Mouse (Mus musculus): ENCODE results near the gene Tstd2. TPM values are rescaled to one million over a fixed set of nuclear protein-coding genes. Genes with fewer than 3 reads are reported as not detected.

Tstd2 gene
- total RNA-seq, 1 experiment from 2014 or later = 28.3 TPM

DNA sequence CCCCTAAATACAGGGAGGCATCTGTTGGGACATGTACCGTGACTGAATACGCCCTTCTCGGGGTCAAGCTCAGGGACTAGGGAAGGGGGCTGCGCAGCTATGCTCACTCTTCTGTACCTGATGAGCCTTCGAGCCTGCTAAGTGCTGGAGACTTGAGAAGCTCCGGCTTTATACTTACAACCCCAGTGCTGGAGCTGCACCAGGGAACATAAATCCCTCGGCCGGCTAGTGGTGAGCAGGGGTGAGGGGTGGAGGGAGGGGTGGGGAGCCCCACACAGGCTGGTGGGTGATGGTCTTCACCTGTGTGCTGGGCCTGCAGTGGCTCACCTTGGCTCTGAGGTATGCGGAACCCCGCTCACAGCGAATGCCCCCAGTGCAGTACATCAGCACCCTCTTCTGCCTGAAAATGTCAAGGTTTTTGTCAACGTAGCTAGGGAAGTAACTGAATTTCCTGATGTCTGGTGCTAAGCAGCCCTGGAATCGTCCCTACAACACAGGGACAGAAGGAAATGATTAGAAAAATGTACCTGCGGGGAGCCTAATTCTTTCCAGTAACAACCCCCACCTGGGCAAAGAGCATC lies 18.9 kb downstream of the Tstd2 start:
- peak; percentile 45 for DNase-seq

DNA sequence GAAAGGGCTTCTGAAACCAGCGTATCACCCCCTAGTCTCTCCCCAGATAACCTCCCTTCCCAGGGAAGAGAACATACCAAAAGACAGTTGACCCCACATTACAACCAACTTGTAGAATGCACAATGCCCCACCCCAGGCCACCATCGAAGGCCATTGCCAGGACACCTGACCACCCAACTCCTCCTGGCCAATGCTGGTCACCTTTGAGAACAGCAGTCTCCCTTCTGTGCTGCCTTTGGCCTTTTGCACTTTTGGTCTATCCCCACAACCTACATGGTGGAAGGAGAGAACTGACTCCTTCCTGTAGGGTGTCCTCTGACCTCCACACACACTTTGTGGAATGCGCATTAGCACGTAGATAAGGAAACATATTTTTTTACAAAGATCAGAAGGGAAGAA lies 21.0 kb downstream of the Tstd2 start:
- no peak for DNase-seq

DNA sequence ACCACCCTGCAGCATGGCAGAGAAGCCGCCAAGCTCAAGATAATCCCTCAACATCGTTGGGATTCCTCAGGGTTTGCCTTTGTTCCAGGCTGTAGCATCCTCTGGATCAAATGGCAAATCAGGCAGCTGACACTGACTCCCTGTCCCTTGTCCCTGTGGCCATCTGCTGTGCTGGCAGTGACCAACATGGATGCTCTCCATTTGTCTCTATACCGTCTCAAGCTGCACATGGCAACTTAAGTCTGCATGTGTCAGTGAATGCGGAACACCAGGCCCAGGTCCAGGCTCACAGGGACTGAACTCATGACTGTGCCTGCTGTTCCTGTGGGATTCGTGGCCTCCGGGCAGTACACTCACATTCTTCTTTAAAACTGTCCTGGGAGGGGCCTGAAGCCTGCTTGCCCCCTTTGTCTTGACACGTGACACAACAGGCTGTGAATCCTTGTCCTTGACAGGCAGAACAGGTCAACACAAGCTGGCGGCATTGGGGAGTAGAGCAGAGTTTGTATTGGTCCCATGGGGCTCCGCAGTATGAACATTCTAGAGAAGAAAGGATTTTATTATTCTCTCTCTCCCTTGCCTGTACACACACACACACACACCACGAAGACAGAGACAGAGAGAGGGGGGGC lies 21.8 kb downstream of the Tstd2 start:
- DNase-seq = peak; percentile 54

DNA sequence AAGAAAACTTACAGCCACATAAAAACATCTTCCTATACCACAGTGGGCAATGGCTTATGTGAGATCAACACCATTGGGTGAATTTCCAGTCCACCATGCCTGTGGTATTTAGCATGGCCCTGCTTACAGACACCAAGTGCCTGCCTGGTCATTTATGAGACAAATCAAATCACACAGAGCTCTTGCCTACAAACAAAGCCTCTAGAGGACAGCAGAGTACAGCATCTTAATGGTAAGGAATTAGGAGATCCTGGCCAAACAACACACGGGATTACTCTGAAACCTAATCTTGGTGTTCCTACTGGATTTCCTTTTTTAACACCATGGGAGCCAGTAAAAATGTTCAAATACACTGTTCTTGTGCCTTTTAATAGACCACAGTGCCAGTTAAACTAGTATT lies 23.2 kb downstream of the Tstd2 start:
- no peak for DNase-seq

DNA sequence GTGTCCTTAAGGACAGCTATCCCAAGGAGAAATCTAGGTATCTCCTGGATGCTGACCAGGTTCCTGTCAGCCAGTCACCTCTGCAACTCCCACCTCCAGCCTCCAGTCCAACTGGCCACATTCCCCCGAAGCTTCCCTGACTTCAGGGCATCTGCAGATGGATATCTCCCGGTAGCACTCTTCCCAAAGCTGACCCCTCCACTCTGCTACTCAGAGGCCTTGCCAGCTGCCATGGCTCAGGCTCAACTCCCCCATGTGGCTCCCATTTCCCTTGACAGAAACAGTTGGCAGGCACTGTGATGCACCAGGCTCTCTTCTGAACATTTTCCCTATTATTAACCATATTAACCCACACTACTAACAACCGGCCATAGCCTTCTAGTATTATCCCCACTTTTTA lies 27.1 kb downstream of the Tstd2 start:
- DNase-seq = no peak

DNA sequence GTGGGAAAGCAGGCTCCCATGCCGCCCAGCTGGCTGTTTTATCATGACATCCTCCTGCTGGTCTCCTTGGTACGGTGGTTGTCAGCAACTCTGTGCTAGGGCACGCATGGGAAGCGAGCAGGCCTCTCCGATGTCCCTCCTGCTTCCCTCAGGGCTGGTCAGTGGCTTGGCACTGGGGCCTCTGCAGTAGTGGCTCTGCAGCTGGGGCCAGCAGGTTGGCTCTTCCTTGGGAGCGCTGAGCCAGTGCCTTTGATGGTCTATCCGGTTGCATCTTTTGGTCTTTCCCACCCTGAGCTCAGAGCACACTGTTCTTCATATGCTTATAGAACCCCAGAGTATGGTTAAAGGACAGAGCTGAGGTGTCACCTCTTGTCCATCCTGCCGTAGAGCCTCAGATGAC lies 28.4 kb downstream of the Tstd2 start:
- DNase-seq = no peak

DNA sequence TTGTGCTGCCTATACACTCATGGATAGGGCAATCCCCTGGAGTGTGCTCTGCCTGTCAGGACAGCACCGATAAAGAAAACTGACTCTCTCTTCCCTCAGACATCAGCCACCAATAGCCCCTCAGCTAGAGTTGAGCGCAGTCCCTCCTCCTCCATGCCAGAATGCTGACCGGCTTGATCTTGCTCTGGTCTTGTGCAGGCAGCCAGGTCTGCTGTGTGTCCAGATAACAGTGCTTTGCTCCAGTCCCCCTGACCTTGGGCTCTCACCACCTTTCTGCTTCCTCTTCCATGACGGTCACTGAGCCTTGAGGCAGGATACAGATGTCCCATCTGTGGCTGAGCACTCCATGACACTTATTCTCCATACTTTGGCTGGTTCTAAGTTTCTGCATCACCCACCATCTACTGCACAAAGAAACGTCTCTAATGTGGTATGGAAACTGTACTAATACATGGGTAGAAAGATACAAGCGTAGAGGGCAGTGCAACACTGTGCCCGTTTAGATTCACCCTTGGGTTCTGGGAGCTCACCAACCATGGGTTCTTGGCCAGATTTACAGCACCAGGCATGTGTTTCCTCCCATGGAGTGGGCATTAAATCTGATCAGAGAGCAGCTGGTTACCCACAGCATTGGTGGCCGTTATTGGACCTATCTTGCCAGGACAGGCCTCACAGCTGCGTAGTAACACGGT lies 36.3 kb downstream of the Tstd2 start:
- no peak for DNase-seq

DNA sequence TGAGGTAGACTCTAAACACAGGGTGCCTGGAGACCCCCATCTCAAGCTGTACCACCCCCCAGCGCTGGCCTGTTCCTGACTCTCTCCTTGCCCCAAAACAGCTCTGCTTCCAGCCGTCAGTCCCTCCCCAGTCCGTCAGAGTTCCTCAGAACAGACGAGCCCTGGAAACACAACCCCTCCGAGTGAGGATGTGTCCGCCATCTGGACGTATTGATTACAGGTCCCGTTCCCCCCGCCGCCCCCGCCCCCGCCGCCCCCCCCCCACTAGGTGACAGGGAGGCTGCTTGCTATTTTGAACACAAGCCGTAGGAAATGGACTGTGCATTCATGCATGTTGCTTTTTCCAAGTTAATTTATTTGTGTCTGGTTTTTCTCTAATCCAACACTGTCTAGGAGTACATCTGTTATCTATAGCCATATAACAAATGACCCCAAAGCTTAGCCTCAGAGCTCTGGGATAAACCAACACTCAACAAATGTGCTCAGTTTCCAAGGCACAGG lies 37.2 kb downstream of the Tstd2 start:
- no peak for DNase-seq

DNA sequence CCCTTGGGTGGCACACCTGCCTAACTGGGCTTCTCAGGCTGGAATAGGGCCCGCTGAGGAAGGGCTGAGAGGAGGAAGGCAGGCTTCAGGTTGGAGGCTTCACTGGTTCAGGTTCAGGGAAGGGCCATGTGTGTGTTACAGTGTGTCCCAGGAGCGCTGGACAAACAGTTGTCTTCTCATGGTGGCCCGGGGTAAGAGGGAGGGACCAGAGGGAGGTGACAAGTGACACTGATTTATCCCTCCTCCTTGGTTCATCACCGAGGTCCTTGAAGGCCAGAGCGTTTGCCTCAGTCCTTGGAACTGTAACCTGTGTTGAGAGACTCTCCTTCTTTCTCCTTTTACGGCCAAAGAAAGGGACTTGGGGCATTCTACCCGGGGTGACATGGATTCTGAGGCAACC lies 38.0 kb downstream of the Tstd2 start:
- no peak for DNase-seq

DNA sequence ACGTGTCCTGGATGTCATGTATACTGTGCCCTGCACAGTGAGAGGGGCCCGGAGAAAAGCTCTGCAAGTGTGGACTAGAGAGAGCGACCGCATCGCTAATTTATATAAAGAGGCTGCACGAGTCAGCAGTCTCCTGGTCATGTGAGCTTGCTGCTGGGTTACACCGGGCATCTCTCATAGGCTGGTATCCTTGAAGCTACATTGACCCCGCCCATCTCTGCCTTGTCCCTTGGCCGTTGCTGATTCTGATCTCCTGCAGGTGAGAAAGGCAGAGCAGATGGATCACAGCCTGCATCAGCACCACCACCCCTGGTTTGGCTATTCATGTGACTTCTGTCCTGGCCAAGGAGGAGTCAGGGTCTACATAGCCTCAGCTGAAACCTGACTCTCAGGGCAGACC lies 39.4 kb downstream of the Tstd2 start:
- peak; percentile 36 for DNase-seq

DNA sequence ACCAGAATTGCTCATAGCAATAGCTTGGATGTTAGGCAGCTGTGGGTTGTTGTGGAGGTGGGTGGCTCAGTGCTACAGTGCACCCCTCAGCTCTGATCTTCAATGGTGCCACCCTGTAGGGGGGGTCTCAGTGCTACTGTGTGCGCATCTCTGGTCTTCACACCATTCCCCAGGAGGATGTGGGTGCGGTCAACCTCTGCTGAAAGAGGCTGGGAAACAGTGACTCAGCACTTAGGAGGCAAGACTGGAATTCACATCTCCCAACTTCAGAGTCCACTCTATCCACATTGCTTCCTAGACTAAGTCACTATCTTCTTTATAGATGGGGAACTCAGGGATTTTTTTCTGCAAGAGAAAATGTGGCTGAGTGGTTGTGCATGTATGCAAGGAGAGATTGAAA lies 40.9 kb downstream of the Tstd2 start:
- no peak for DNase-seq

DNA sequence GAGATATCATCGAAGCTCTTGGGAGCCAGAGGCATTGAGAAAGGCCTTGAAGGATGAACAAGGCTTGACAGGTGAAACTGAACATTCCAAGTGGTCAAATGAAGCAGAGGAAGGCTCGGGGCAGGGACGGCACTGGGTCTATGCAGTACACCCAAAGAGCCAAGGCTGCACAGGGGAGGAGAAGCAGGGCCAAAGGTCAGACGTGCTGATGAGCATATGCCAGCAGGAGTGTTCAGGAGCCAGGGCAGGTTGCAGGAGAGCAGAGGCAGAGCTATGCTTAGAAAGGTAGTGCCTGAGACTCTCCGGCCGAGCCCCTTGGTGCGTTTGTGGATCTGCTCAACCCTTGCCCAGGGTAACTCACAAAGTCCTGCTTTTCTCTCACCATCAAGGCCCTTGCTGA lies 41.9 kb downstream of the Tstd2 start:
- no peak for DNase-seq

DNA sequence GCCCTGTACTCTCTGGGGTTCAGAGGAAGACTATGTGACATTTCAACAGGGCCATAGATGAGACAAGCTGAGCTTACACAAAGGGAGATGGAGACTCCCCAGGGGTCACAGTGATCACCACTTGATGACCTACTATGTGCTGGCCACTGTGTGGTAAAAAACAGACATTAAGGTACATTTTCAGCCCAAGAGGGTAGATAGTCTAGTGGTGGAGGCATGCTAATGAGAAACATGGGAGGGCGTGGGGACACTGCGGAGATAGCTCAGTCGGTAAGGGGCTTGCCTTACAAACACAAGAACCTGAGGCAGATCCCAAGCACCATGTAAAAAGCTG lies 42.7 kb downstream of the Tstd2 start:
- no peak for DNase-seq

DNA sequence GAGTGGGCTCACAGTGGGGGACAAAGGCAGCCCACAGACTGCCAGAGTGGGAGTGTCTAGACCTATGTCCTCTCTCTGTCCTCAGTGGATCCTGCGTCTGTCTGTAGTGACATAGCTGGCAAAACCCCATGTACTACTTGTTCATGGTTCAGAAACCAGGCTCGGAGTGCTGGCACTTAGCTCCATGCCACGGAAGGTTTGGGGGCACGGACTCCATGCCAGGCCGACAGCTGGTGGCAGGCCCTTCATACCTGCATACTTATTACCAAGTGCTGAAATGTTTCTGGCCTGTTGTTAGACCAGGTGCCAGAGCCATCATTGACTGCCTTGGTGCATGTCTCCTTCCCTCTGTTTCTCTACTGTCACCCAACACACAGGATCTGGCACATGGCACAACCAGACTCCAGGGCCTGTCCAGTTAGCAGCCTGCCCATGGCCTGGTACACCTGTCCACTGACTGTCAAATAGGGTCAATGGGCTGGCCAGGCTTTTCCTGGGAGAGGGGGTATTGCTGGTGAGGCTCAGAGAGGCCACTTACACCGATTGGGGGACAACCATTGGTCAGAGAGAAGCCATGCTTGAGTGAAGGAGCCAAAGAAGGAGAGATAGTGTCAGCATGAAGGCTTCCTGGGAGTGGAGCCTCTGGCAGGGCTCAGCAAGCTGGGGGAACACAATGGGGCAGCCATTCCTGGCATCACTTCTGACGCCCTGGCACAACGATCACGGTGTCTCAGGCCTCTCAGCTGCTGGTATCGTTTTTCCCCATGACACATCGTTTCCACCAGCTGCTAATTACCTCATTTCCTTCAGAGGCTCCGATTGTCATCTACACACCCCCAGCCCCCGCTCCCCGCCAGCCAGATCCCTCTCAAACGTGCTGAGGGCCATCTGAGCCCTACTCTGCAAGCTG lies 43.3 kb downstream of the Tstd2 start:
- DNase-seq = no peak

DNA sequence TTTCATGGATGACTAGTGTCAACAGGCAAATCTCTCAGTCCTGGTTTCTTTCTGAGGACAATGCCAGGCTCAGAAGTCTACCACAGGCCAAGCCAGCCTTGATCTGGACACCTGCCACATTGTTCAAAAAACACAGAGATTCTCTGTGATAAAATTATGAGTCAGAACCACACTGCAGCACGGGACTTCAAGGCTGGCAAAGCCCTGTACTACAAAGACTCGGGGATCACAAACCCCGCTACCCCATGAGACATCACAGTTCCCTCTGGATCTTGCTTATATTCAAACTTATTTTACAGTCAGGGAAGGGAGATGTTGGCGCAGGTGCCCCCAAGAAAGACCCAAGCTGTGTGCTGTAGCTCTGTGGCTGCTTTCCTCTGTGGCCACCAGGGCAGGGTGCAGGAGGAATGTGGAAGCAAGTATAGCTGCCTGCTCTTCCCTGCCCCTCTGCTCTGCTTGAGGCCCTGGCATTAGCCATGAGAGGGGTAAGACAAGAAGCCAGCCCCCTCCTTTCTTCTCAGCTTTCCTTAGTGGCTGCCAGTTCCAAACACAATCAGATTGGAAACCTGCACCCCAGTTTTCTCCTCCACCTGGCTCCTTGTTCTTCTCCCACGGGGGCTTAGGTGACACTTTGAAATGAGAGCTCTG lies 45.9 kb downstream of the Tstd2 start:
- DNase-seq = peak; percentile 83

DNA sequence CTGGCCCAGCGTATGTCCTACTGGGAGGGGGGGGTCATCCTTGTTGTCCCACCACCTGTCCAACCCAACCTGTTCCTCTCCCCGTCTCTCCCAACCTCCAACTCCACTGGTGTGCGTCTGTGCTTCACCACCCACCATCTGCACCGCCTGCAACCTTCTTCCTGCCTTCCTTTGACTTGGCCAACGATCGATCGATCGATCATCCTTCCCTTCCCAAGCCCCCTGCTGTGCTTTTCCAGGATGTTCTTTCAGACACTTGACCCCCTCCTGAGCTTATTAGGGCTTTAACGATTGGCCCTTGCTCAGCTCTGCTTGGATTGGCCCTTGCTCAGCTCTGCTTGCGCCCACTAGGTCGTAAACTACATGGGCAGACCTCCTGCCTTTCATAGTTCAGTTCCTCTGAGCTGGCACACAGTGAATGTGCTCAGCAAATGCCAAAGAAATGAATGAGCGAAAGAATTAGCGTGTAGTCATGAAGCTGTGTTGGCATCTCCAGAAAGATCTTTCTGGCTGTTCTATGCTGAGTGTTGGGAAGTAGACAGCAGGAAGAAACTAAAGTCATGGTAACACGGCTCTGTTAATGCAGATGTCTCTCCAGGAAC lies 48.9 kb downstream of the Tstd2 start:
- no peak for DNase-seq

DNA sequence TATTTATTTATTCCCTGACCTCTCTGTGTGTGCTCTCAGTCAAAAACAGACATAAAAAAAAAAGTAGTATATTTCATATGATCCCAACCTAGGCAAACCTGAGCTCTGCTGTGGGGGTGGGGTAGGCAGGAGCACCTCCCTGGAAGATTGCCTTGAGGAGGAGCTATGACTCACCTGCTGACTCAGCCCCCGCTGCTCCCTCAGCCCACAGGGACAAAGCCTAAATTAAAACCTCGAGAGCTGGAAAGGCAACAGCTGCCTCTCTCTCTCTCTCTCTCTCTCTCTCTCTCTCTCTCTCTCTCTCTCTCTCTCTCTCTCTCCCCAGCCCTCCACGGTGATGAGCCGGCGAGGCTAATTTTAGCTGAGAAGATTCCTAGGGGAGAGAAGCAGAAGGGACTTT lies 50.6 kb downstream of the Tstd2 start:
- peak; percentile 83 for DNase-seq

DNA sequence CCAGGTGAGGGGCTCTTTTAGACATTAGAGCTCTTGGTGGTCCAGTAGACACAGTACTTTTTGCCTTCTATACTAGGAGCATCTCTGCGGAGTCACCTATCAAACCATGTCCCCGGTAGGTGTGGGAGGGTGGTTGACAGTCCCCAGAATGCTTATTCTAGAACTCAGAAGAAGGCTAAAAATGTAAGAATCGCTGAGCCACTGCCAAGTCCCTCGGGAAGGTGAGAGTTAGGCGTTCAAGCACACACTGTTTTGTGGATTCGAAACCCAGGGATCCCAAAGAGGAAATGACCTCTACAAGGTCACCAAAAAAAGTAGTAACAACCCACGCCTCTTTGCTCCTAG lies 51.1 kb downstream of the Tstd2 start:
- no peak for DNase-seq

DNA sequence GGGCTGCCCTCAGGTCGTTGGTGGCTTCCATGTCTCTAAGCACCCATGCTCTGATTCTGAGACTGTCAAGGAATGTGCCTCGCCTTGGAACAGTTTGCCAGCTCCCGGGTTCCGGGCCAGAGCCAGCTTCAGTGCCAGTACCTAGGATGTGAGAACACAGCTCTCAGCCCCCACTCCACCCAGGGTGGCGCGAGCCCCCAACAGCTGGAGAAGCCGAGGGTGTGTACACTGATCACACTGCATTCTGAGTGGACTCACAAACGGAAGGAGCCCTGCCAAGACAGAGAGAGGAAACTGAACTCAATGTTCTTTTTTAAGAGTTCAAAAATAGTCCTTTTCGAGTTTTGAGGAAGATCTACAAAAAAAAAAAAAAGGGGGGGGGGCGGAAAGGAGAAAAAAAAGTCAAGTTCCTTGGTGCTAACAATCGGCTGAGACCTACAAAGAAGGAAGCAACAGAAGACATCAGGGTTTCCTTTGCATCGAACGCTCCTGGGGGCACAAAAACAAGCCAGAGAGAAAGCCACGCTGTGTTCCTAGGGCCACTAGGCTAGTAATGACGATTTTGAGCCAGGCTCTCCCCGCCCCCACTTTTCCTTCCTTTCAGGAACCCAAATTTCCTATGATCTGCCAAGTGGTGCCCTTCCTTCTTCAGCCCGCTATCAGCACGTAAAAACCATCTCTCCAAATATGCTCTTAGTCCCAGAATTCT lies 51.6 kb downstream of the Tstd2 start:
- DNase-seq = peak; percentile 35

DNA sequence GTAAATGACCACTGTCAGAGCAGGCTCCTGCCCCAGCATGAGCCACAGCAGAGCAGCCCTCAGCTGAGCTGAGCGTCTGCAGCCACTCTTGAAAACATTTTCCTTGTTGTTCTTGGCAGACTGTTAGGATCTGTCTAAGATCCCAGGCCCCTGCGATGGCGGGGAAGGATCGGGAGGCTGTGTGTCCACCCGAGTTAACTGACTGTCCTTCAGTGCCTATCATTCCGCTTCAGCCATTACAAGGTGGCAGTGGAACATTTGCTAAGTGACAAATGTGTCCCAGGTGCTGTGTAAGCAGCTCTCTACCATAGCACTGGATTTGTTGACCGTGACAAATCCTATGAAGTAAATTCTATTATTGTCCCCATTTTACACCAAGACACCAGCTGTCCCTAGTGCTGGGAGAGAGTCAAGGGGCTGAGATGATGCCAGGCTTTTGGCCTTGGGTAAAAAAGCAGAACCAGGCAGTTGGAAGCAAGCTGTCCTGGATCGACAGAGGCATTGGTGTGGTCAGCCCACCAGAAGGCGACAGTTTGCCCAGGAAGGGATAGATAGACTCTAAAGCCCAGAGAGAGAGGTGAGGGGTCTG lies 53.2 kb downstream of the Tstd2 start:
- DNase-seq = no peak

Data from adrenal gland, postnatal 14 days (tissue).